Mouse (Mus musculus): ENCODE results near the gene 1190005I06Rik. TPM values are rescaled to one million over a fixed set of nuclear protein-coding genes. Genes with fewer than 3 reads are reported as not detected.

1190005I06Rik gene
- polyA plus RNA-seq (2012), result 0.39 and 0.69 TPM in 2 replicates

- TF ChIP-seq GATA1 (IDR thresholded peaks at IDR 0.05; ENCODE audit: low read length), result no peak
Observed at GRCm38 (mm10) chr8:120647532-120647931, at the start of gene 1190005I06Rik. Gene 1190005I06Rik, minus strand, starts transcription at chr8:120647632.

GRCm38 (mm10) chr8:120696401-120697153 lies 49.1 kb upstream of the 1190005I06Rik start:
- TF ChIP-seq GATA1 (IDR thresholded peaks at IDR 0.05; ENCODE audit: low read length), result no peak

GRCm38 (mm10) chr8:120693861-120694493 lies 46.5 kb upstream of the 1190005I06Rik start:
- no peak for TF ChIP-seq GATA1 (IDR thresholded peaks at IDR 0.05; ENCODE audit: low read length)

- TF ChIP-seq GATA1 (IDR thresholded peaks at IDR 0.05; ENCODE audit: low read length), result no peak
Observed at GRCm38 (mm10) chr8:120692934-120693333, 45.5 kb upstream of the 1190005I06Rik start.

GRCm38 (mm10) chr8:120688511-120688910 lies 41.1 kb upstream of the 1190005I06Rik start:
- no peak for TF ChIP-seq GATA1 (IDR thresholded peaks at IDR 0.05; ENCODE audit: low read length)

GRCm38 (mm10) chr8:120687786-120688185 lies 40.4 kb upstream of the 1190005I06Rik start:
- no peak for TF ChIP-seq GATA1 (IDR thresholded peaks at IDR 0.05; ENCODE audit: low read length)

GRCm38 (mm10) chr8:120686576-120686975 lies 39.1 kb upstream of the 1190005I06Rik start:
- TF ChIP-seq GATA1 (IDR thresholded peaks at IDR 0.05; ENCODE audit: low read length), result no peak

GRCm38 (mm10) chr8:120686051-120686450 lies 38.6 kb upstream of the 1190005I06Rik start:
- no peak for TF ChIP-seq GATA1 (IDR thresholded peaks at IDR 0.05; ENCODE audit: low read length)

- TF ChIP-seq GATA1 (IDR thresholded peaks at IDR 0.05; ENCODE audit: low read length), result no peak
Observed at GRCm38 (mm10) chr8:120685591-120685990, 38.2 kb upstream of the 1190005I06Rik start.

- TF ChIP-seq GATA1 (IDR thresholded peaks at IDR 0.05; ENCODE audit: low read length), result no peak
Observed at GRCm38 (mm10) chr8:120685097-120685496, 37.7 kb upstream of the 1190005I06Rik start.

- TF ChIP-seq GATA1 (IDR thresholded peaks at IDR 0.05; ENCODE audit: low read length), result no peak
Observed at GRCm38 (mm10) chr8:120684082-120684481, 36.6 kb upstream of the 1190005I06Rik start.

GRCm38 (mm10) chr8:120683602-120684001 lies 36.2 kb upstream of the 1190005I06Rik start:
- no peak for TF ChIP-seq GATA1 (IDR thresholded peaks at IDR 0.05; ENCODE audit: low read length)

GRCm38 (mm10) chr8:120681113-120681512 lies 33.7 kb upstream of the 1190005I06Rik start:
- TF ChIP-seq GATA1 (IDR thresholded peaks at IDR 0.05; ENCODE audit: low read length), result no peak

- TF ChIP-seq GATA1 (IDR thresholded peaks at IDR 0.05; ENCODE audit: low read length), result no peak
Observed at GRCm38 (mm10) chr8:120679629-120680387, 32.4 kb upstream of the 1190005I06Rik start.

- no peak for TF ChIP-seq GATA1 (IDR thresholded peaks at IDR 0.05; ENCODE audit: low read length)
Observed at GRCm38 (mm10) chr8:120678447-120678846, 31.0 kb upstream of the 1190005I06Rik start.

- no peak for TF ChIP-seq GATA1 (IDR thresholded peaks at IDR 0.05; ENCODE audit: low read length)
Observed at GRCm38 (mm10) chr8:120675718-120676117, 28.3 kb upstream of the 1190005I06Rik start.

Data from G1E-ER4 (cell line).